Mouse (Mus musculus) frontal cortex, adult (tissue): Measurements from ENCODE around the gene Ptgis.
A peak's percentile ranks its signal among the peaks of the same experiment; 100 is the strongest.
"Not testable (repeated sequence)": the region's sequence is repeated elsewhere in the genome, so short reads cannot be mapped to it uniquely, and the experiment has no call there.

ENCODE experiments used
- ATAC-seq: cut with Nextera tagmentation; 2 replicates; pipeline ENCODE4 v1.9.2; 2017; ENCODE audit warnings: mild to moderate bottlenecking, moderate library complexity, mixed read lengths; ENCODE audit not compliant: low TSS enrichment

Gene Ptgis

GRCm38 (mm10) chr2:167232132-167233008, 8.0 kb downstream of the Ptgis start:
- ATAC-seq = no peak

- no peak for ATAC-seq
These were observed 9.8 kb downstream of the Ptgis start for GRCm38 (mm10) chr2:167230554-167230953.

- ATAC-seq = no peak
These were observed 15.5 kb downstream of the Ptgis start for GRCm38 (mm10) chr2:167224937-167225336.

- ATAC-seq = no peak
These were observed 16.2 kb downstream of the Ptgis start for GRCm38 (mm10) chr2:167224194-167224593.

GRCm38 (mm10) chr2:167222152-167222551, 18.3 kb downstream of the Ptgis start:
- ATAC-seq = peak; percentile 87

- no peak for ATAC-seq
These were observed 19.1 kb downstream of the Ptgis start for GRCm38 (mm10) chr2:167221159-167221845.

- ATAC-seq = no peak
These were observed 19.7 kb downstream of the Ptgis start for GRCm38 (mm10) chr2:167220736-167221135.

- peak; percentile 91 for ATAC-seq
These were observed 21.1 kb downstream of the Ptgis start for GRCm38 (mm10) chr2:167219154-167219775.

- no peak for ATAC-seq
These were observed 26.7 kb downstream of the Ptgis start for GRCm38 (mm10) chr2:167213666-167214065.

GRCm38 (mm10) chr2:167213076-167213475, 27.3 kb downstream of the Ptgis start:
- no peak for ATAC-seq

- no peak for ATAC-seq
These were observed 27.9 kb downstream of the Ptgis start for GRCm38 (mm10) chr2:167212551-167212950.

GRCm38 (mm10) chr2:167212089-167212488, 28.3 kb downstream of the Ptgis start:
- ATAC-seq = no peak

- ATAC-seq = no peak
These were observed 30.5 kb downstream of the Ptgis start for GRCm38 (mm10) chr2:167209900-167210299.

GRCm38 (mm10) chr2:167208984-167209383, 31.4 kb downstream of the Ptgis start:
- no peak for ATAC-seq

GRCm38 (mm10) chr2:167205918-167206629, 34.3 kb downstream of the Ptgis start:
- no peak for ATAC-seq

- not testable (repeated sequence) for ATAC-seq
These were observed 35.7 kb downstream of the Ptgis start for GRCm38 (mm10) chr2:167204686-167205085.

- 0 out of 2 replicates have a peak, but pooled peaks have one; percentile 25 for ATAC-seq
These were observed 36.8 kb downstream of the Ptgis start for GRCm38 (mm10) chr2:167203505-167204166.

GRCm38 (mm10) chr2:167201463-167202291, 38.7 kb downstream of the Ptgis start:
- ATAC-seq = peak; percentile 77

GRCm38 (mm10) chr2:167198660-167199427, 41.6 kb downstream of the Ptgis start:
- no peak for ATAC-seq

- no peak for ATAC-seq
These were observed 47.0 kb downstream of the Ptgis start for GRCm38 (mm10) chr2:167193361-167193760.
